Mouse (Mus musculus) bone marrow, adult 2 months (tissue): ENCODE results near the gene Dlx5. TPM values are rescaled to one million over a fixed set of nuclear protein-coding genes. Genes with fewer than 3 reads are reported as not detected.

Source experiments
- H3K27ac ChIP-seq: fragments of 200-500 bp; 2 replicates; pipeline ENCODE4 v1.5.1; 2012; ENCODE audit warnings: low read depth, mild to moderate bottlenecking, control low read depth, inconsistent platforms, low read length; ENCODE audit not compliant: control insufficient read depth, poor library complexity, insufficient read depth
- H3K4me1 ChIP-seq: fragments of 200-500 bp; 2 replicates; pipeline ENCODE4 v1.6.1; 2011; ENCODE audit warnings: low read length; ENCODE audit not compliant: control insufficient read depth, insufficient read depth
- H3K4me3 ChIP-seq: fragments of 200-500 bp; replicated peaks from 2 replicates; pipeline ENCODE3; 2011; ENCODE audit warnings: mild to moderate bottlenecking, low read depth, low read length, control low read depth; ENCODE audit not compliant: control insufficient read depth
- CTCF ChIP-seq: fragments of 200-500 bp; IDR thresholded peaks from 2 replicates; pipeline ENCODE4 v1.5.1; 2011; ENCODE audit warnings: low read length, control low read depth; ENCODE audit not compliant: control insufficient read depth, insufficient read depth
- POLR2A ChIP-seq: fragments of 200-500 bp; IDR thresholded peaks from 2 replicates; pipeline ENCODE4 v1.6.1; 2011; ENCODE audit warnings: low read depth, mild to moderate bottlenecking, control low read depth, low read length, borderline replicate concordance; ENCODE audit not compliant: control insufficient read depth
- WGBS: fragments of 180-500 bp; shearing (Covaris S2); methylation state at CpG from one replicate; pipeline ENCODE4 v1.1.7; 2018; 5-methylcytosine and 5-hydroxymethylcytosine counted together
- polyA plus RNA-seq: library from polyadenylated mRNA; stranded (reverse); fragments of >200 nt; gene quantifications from 2 replicates; pipeline ENCODE4 v1.2.4, GENCODE M21; 2011; ENCODE audit warnings: low replicate concordance; ENCODE audit not compliant: missing spikeins, insufficient read depth, insufficient read length

The Dlx5 gene
- polyA plus RNA-seq, 1 experiment: 1.8 TPM

- TF ChIP-seq POLR2A: no peak
- no peak for TF ChIP-seq CTCF
- WGBS: 46% methylated on average over 3 of the region's 3 CpGs
- Histone ChIP-seq H3K4me1 (no peaks in the 10 kb centered on the region), H3K4me3 (no peak overlapping the region), H3K27ac (no peak overlapping the region)
Observed at GRCm38 (mm10) chr6:6852944-6853343, 28.9 kb downstream of the Dlx5 start.

- H3K4me3 ChIP-seq: no peak overlapping the region
- WGBS: 12% methylated on average over 10 of the region's 10 CpGs
- no peaks in the 10 kb centered on the region for H3K4me1 ChIP-seq
- no peak overlapping the region for H3K27ac ChIP-seq
- no peak for TF ChIP-seq POLR2A
- no peak for TF ChIP-seq CTCF
Observed at GRCm38 (mm10) chr6:6851166-6851565, 30.7 kb downstream of the Dlx5 start.

- Histone ChIP-seq H3K27ac (no peak overlapping the region), H3K4me1 (no peaks in the 10 kb centered on the region), H3K4me3 (no peak overlapping the region)
- TF ChIP-seq POLR2A: no peak
- TF ChIP-seq CTCF: no peak
- 12% methylated on average over 26 of the region's 26 CpGs for WGBS
Observed at GRCm38 (mm10) chr6:6850324-6851060, 31.4 kb downstream of the Dlx5 start.

- TF ChIP-seq POLR2A: no peak
- TF ChIP-seq CTCF: no peak
- Histone ChIP-seq H3K4me1 (no peaks in the 10 kb centered on the region), H3K4me3 (no peak overlapping the region), H3K27ac (no peak overlapping the region)
- 9% methylated on average over 12 of the region's 12 CpGs for WGBS
Observed at GRCm38 (mm10) chr6:6849744-6850143, 32.1 kb downstream of the Dlx5 start.

GRCm38 (mm10) chr6:6848541-6848940, 33.3 kb downstream of the Dlx5 start:
- H3K4me3 ChIP-seq: no peak overlapping the region
- no peak overlapping the region for H3K27ac ChIP-seq
- WGBS: 22% methylated on average over 4 of the region's 4 CpGs
- TF ChIP-seq POLR2A (no peak), CTCF (no peak)
- H3K4me1 ChIP-seq: no peaks in the 10 kb centered on the region

- TF ChIP-seq POLR2A (no peak), CTCF (no peak)
- Histone ChIP-seq H3K4me3 (no peak overlapping the region), H3K27ac (no peak overlapping the region), H3K4me1 (no peaks in the 10 kb centered on the region)
- 68% methylated on average over 3 of the region's 3 CpGs for WGBS
Observed at GRCm38 (mm10) chr6:6833301-6833700, 48.6 kb downstream of the Dlx5 start.

GRCm38 (mm10) chr6:6830446-6830845, 51.4 kb downstream of the Dlx5 start:
- Histone ChIP-seq H3K4me1 (no peaks in the 10 kb centered on the region), H3K4me3 (no peak overlapping the region), H3K27ac (no peak overlapping the region)
- WGBS: 55% methylated on average over 7 of the region's 7 CpGs
- TF ChIP-seq POLR2A: no peak
- no peak for TF ChIP-seq CTCF

Other genes with a start within 250 kb of the Dlx5 start
- 1.9 and 6.4 TPM in 2 replicates for gene Dlx6, start 18.8 kb downstream of the Dlx5 start, polyA plus RNA-seq
- gene Sdhaf3, start 73.9 kb upstream of the Dlx5 start, polyA plus RNA-seq: 0.65 and 4.1 TPM in 2 replicates